Mouse (Mus musculus) 3134 (cell line): ENCODE results near the gene Snx4.

Source experiments
- DNase-seq: peaks from one replicate; pipeline ENCODE4 v3.0.0-alpha.2; 2011; ENCODE audit warnings: low spot score; ENCODE audit not compliant: insufficient read length; ENCODE audit errors: extremely low read depth

Gene Snx4

DNA sequence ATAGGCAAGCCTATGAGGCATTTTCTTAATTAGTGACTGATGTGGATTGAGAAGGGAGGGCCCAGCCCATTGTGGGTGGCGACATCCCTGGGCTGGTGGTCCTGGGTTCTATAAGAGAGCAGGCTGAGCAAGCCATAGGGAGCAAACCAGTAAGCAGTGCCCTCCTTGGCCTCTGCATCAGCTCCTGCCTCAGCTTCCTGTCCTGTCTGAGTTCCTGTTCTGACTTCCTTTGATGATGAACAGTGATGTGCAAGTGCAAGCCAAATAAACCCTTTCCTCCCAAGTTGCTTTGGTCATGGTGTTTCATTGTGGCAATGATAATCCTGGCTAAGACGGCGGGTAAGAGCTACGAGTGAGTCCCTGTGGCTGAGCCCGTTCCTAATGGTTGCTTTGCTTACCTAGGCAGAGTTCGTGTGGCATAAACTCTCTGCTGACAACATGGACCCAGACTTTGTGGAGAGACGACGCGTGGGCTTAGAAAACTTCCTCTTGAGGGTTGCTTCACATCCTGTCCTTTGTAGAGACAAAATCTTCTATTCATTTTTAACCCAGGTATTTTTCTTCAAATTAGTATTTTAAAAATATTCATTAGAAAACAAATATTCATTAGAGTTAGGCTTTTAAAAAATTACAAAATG is 16.5 kb downstream of the Snx4 start:
- DNase-seq, result no peak

DNA sequence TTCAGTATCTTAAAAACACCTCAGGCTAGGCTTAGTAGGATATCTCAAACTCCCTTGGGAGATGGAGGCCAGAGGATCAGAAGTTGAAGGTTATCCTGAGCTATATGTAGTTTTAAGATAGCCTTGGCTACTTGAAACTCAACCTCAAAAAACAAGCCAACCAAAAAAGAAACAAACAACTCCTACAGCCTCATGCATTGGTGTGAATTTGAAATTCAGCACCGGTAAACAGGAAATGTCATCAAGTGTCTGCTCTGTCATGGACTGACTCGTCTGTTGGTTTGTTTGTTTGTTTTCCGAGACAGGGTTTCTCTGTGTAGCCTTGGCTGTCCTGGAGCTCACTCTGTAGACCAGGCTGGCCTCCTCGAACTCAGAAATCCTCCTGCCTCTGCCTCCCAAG is 20.6 kb downstream of the Snx4 start:
- DNase-seq, result no peak

DNA sequence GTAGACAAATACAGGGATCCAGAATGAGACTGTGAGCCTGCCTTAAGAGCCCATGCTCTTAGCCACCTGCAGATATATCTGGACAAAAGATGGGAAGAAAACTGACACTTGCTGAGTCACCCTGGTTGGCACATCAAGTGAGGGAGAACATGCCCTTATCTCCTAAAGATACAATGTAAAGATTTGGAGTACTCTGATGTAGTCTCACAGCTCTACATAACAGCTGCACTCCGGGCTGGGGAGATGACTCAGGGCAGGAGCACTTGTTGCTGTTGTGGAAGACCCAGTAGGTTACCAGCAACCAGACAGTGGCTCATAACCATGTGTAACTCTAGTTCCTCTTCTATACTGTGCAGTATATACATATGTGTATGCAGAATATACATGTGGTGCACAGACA is 31.8 kb downstream of the Snx4 start:
- DNase-seq, result no peak

DNA sequence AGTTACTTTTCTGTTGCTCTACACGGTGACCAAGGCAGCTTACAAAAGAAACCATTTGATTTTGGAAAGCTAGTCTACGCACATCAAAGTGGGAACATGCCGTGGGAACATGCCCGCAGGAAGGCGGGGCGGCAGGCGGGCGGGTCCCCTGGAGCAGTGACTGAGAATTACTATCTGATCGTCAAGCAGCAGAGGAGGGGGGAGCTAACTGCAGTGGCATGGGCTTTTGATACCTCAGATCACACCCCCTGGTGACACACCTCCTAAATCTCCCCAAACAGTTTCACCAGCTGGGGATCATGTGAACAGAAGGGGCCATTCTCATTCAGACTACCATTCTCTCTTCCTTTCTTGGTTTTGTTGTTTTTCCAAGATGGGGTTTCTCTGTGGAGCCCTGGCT is 37.3 kb downstream of the Snx4 start:
- no peak for DNase-seq

DNA sequence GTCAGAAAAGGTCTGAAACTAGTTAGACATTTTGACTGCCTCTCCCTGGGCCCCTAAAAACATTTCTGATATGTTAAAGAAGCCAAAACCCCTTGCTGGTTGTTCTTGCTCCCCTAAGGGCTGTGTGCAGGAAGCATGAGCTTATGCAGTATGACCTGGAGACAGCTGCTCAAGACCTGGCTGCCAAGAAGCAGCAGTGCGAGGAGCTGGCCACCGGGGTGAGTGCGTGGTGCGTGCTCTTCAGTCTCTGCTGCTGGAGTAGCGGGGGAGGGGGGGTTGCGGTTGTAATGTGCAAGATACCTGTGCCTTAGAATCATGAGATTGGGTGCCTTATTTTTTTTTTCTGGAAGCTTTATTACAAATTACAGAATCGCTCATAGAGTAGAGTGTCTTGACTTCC is 38.7 kb downstream of the Snx4 start:
- DNase-seq, result no peak

DNA sequence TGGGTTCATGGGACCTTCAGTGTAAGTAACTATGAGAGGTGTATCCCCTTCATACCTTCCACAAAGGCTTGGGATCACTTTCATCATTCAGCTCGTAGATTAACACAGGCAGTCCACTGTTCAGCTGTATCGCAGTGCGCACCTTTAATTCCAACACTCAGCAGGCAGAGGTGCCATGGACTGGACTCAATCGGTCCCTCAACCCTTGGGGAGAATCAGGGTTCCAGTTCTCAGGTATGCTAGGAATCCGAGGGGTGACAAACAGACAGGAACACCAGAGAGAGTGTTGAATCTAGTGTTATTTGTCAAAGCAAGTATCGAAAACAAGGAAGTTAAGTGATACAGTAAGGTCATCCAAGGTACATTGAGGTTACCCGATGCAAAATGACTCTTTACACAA is 41.0 kb downstream of the Snx4 start:
- DNase-seq, result no peak

DNA sequence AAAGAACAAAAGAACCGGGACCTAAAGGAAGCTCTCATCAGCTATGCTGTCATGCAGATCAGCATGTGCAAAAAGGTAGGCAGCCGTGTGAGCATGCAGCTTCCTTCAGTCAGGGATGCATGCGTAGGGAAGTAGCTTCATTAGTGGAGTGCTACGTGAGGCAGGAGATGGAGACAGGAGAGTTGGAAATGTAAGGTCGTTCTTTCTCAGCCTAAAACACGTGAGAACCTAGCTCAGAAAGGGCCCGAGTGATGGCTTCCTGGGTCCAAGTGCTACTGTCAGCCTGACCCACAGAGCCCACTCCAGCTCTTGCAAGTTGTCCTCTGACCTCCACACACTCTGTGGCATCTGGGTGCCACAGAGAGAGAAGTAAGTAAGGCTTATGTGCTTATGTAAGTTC is 43.4 kb downstream of the Snx4 start:
- no peak for DNase-seq

DNA sequence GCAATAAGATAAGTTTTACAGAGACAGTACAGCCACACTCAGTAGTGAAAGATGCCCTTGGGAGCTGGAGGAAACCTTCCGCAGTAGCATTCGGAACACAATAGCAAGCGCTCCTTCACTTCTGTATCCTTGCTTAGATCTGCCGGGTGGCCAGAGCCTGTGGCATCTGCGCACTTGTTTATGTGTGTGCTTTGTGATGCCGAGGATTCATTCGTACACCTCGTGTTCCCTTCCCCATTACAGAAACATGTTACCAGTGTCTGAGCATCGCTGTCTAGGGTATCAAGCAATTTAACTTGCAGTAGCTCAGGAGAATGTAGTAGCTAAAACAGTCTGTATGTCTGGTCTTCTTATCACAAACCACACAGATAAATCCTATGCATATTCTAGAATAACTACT is 44.1 kb downstream of the Snx4 start:
- DNase-seq, result no peak

DNA sequence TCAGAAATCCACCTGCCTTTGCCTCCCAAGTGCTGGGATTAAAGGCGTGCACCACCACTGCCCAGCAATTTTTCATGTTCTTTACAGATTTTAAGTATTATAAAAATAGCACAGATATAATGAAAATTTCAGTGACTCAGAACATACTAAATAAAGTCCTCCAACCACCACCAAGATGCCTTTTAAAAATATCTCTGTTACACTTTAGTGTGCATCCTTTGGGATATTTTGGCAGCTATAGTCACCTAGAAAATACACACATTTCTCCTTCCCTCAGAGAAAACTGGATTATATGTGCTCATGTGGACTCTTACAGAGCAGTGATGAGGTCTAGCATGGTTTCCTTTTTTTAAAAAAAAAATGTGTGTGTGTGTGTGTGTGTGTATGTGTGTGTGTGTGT is 46.3 kb downstream of the Snx4 start:
- DNase-seq, result no peak

DNA sequence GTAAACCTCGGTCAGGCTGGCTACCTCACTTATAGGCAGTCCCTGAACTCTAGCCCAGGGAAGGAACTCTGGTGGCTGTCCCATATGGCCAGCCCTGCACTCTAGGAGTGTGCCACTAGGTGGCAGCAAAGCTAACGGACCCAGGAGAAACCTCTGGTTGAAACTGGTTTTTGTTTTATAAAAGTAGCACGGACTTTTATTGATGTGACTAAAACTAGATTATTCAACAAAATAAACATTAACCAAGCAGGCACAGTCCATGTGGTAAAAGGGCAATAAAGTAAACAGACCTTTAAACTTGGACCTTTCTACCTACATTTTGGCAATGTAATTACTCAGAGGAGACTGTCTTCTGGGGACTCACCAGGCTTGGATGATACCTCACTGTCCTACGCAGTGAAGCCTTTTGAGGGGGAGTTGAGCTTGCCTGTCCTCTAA is 55.4 kb downstream of the Snx4 start:
- no peak for DNase-seq

DNA sequence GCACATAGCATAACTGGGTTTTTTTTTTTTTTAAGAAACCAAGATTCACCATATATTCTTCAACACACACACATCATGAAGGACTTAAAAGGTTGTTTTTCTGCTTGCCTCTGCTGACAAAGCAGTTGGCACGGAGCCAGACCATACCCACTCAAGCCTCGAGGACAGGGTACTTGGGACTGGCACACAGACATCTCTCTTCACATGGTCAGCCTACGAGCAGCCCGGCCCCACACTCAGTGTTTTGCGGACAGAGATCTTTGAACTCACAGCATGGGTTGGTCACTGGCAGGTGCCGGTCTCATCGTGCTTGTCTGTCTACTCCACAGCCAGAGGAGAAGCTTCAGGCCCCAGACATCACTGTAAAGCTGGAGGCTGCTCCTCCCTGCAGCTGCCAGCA is 56.5 kb downstream of the Snx4 start:
- DNase-seq, result no peak

DNA sequence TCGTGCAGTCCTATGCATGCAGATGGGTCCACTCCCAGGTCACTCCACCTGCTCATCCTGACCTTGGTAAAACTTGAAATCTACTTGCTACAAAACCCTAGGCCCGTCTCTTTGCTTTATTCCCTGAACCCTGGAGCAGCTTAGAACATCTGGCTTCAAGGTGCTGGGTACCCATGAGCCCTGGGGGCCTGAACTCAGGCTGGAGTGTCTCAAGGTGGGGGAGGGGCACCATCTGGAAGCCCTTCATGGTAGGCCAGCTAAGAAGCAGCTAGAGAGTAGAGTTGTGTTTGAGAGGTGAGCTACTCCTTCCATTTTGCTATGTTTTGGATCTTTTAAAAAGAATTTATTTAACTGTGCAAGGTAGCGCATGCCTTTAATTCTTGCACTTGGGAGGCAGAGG is 57.8 kb downstream of the Snx4 start:
- DNase-seq, result no peak

DNA sequence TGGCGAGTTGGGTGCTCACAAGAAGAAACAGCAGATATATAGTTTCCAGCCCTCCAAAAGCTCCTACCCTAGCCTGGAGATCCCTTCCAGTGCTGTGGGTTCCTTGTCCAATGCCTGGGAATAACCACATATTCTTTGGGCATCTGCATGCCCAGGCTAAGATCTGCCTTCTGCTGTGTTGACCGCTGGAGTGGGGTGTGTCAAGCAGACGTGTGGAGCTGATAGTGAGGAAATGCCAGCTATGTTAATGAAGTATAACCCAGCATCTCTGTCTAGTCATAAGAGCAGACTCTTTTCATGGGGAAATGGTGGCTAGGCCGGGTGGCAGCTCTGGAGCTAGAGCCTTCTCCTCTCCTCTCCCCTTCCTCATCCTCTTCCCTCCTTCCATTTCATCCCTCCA is 64.4 kb downstream of the Snx4 start:
- DNase-seq, result no peak

DNA sequence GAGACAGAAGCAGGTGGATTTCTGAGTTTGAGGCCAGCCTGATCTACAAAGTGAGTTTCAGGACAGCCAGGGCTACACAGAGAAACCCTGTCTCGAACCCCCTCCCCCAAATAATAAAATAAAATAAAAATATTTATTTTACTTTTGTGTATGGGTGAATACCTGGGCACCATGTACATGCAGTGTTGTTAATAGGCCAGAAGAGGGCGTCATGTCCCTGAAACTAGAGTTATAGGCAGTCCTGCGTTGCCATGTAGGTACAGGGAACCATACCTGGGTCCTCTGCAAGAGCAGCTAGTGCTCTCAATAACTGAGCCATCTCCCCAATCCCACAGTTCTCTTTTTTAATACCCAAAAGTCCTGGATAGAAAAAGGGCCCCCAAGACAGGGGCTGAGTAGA is 66.4 kb downstream of the Snx4 start:
- no peak for DNase-seq

DNA sequence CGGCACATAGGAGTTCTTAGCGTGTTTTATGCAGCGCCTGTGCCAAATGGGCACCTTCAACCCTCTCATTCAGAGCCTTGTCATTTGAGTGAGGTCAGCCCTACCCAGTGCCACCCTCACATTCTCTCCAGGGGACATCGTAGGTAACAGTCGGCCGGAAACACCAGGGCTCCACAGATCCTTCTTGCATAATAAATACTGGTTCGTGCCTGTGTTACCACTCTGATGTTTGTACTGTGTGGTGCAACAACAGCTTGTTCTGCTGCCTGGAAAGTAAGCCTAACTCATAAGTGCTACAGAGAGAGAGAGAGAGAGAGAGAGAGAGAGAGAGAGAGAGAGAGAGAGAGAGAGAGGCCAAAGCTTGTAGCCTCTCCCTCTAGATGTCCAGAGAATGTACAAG is 66.8 kb downstream of the Snx4 start:
- no peak for DNase-seq

DNA sequence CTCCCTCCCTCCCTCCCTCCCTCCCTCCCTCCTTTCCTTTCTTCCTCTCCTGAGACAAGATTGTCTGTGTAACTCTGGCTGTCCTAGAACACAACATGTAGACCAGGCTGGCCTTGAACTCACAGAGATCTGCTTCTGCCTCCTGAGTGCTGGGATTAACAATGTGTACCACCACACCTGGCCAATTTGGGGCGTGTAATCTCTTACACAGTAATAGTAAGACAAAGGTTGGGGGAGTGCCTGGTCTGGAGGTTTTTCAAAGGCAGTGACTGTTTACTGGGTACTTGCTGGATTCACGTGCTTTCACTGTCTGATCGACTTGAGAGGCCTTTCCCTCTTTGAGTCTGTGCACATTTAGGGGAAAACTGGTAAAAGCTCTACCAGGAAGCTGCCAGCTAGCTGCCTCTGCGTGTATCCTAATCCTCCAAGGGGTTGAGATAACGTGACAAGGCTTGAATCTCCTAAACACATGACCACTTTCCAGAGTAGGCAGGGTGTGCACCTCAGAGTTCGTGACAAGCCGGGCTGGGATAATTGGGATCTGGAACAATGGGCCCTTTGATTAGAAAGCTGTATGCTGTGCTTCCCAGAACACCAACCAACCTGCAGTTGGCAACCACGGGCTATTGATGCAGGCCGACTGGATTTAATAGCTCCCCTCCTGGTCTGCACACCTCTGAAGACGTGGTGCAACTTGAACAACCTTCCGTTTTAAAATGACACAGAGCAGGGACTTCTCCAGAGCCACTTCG is 74.6 kb downstream of the Snx4 start:
- no peak for DNase-seq

DNA sequence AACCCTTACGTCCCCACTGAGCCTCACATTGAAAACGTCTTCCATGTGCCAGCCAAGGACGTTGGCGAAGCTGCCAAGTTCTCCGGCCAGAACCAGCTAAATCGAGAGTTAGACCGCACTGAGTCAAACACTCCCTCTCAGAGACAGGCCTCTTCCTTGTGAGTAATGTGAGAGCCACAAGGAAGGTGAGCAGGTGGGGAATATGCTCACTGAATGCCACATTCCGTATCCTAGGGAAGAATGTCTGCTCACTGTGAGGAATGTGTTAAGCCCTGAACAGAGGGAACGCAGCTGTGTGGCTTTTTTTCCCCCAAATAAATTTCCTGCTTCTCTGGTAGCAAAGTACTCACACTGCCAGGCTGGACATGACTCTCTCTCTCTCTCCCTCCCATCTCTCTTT is 75.3 kb downstream of the Snx4 start:
- no peak for DNase-seq

DNA sequence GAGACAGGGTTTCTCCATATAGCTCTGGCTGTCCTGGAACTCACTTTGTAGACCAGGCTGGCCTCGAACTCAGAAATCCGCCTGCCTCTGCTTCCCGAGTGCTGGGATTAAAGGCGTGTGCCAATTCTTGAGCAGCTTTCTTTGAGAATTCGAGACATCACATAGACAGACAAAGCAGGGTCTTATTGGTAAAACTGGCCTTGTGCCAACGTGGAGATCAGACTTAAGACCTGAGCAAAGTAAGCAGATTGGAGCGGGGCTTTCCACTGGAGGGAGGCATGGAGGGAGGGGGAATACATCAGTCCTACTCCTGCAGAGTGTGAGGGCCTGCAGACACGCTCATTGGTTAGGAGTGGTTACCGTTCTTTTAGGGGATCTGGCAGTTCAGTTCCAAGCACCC is 75.9 kb downstream of the Snx4 start:
- no peak for DNase-seq

DNA sequence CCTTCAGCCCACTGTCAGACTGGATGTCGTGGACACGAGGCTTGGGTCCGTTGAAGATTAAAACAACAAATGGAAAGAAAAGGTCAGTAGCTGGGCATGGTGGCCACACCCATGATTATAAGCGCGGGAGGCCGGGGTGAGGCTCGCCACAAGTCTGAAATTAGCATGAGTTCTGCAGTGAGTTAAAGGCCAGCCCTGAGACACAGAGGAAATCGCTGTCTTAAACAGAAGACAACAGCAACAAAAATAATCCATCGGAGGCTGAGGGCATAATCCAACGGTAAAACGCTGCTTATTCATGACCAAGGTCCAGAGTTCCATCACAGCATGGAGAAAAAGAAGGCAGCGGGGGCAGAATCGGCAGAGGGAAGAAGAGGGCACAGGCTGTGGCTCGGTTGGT is 81.8 kb downstream of the Snx4 start:
- no peak for DNase-seq

DNA sequence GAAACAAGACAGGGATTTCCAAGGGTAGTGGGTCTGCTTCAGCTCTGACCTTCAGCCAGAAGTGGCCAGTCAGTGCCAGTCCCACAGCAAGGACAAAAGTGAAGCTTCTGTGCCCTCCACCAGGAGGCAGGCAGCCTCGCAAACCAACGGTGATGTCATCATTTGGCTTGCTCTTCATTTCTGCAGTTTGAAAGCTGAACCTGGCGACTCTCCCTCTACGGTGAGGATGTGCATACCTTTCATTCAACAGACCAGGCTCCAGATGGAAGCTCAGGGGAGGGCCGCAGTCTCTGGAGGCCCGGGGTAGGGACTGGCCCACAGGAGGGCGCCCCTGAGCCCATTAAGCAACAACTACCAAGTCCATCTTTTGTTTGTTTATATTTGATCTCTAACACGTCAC is 85.9 kb downstream of the Snx4 start:
- DNase-seq, result peak; percentile 89

DNA sequence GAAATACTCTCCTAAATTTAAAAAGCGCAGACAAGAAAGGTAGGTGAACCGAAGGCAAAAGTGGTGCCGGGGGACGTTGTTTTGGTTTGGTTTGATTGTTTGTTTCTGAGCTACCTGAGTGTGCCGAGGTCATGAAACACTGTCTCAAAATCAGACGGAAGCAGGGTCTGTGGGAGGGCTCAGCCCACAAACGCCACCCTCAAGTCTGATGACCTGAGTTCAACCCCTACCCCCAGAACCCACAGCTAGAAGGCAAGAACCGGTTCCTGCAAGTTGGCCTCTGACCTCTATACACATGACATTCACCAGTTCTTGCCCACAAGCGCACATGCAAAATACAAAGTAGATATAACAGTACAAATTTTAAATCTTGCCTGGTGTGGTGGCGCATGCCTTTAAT is 86.4 kb downstream of the Snx4 start:
- DNase-seq, result no peak

DNA sequence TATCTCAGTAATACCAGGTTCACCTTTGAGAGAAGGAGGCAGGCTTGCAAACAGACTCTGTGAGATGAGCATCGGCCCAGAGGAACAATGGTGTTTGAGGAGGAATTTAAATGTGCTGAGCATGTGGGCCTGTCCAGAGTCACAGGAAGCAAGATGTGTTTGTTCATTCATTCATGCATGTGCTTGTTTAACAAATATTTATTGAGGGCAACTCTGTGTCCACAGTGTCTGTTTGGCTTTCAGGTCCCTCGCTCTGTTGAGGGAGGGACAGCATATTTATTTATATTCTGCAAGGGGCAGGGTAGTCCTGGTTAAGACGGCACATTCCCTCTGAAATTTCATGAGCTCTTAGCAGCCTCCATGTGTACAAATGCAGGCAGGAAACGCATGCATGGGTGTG is 87.2 kb downstream of the Snx4 start:
- no peak for DNase-seq

DNA sequence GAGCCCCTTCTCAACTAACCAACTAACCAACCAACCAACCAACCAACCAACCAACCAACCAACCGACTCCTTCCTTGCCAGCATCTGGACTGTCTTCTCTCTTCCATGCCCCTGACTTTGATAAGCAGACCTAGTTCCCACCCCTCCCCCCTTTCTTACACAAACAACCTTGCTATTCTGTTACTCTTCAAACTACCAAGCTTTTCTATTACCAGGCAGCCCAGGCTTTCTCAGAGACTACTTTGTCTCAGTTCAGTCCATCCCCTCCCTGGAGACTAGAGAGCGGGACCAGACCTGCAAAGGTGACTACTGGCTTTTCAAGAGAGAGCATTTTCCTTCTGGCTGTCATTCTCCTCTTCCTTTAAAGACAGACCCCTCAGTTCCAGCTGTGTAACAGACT is 88.2 kb downstream of the Snx4 start:
- DNase-seq, result no peak
